Mouse (Mus musculus) layer of hippocampus, postnatal 14 days (tissue): ENCODE measurements at regions not wholly inside any gene's neighbourhood (a gene's known extent, or its start where the extent isn't known, plus 50 kb on each side); places are given as distances from the start of the nearest gene placed in this dataset.

ENCODE experiments used
- DNase-seq, 2 experiments: peaks; one replicate each; pipeline ENCODE4 v3.0.0; 2021 to 2022; ENCODE audit warnings: low spot score in 2 of 2, mixed read lengths in 1 of 2

GRCm38 (mm10) chr14:71231223-71231815 is 631.7 kb upstream of the Fam160b2 start:
- DNase-seq, result no peak

DNA sequence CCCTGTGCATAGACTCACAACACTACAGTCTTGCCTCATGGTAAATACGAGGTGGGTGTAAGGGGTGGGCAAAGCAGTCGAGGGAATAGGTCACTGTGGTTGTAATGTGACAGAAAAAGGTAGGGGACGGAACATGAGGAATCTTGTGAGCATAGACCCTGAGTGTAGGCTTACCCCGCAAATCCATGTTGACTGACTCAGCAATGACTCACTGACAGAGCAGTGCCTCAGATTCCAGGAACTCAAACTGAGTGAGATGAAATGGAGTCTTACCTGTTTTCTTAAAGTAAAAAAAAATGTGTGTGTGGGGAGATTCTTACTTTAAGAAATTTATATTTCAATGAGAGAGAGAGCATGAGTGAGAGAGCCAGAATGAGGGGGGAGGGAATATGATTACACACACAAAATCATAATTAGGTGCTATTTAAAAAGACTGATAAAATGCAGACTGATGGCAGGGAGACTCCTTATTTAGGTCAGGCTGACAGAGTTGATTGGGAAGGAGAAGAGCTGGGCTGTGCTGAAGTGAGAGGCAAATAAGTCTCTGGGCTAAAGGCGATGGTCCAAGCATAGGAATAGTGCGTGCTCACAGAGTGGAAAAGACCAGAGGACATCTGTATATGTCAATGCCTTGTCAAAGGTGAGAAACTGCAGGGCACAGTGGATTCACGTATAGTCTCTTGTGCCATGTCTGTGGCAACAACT is 631.0 kb upstream of the Fam160b2 start:
- no peak for DNase-seq

DNA sequence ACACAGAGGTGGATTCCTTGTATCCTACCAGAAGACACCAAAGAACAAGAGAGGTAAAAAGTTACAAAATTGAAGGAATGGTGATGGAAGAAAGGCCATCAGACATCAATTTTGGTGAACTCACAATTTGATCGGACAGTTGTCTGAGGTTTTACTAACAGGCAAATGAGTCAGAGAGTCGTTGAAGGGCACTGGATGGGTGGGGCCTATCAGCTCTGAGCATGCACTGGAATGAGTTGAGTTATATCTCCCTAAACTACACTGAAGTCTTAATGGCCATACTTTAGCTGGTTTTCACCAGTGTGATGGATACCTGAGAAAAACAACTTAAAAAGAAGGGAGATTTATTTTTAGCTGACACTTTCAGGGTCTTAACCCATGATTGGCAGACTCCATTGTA is 630.3 kb upstream of the Fam160b2 start:
- DNase-seq, result no peak

DNA sequence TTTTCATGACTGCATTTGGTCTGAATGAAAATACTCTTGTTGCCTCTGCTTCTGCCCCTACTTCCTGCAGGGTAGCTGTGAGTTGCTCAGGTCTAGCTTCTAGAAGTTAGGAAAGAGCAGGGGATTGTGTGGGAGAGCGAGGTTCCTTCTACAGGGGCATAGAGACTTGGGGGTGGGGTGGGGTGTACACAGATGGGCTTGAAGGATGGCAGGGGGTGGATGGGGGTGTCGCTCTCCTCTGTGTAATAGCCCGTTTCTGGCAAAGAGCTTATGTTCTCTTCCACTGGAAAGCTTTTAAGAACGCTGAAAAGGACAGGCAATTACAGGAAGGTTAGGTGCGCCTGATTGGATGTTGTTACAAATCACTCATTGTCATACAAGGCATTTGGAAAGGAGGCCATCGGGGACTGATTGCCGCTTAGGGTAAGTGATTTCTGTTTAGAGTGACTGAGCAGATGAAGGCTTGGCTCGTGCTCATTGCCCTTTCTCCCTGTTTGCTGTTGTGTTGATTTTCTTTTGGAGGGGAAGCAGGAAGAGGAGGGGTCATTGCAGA is 629.3 kb upstream of the Fam160b2 start:
- DNase-seq, result no peak

DNA sequence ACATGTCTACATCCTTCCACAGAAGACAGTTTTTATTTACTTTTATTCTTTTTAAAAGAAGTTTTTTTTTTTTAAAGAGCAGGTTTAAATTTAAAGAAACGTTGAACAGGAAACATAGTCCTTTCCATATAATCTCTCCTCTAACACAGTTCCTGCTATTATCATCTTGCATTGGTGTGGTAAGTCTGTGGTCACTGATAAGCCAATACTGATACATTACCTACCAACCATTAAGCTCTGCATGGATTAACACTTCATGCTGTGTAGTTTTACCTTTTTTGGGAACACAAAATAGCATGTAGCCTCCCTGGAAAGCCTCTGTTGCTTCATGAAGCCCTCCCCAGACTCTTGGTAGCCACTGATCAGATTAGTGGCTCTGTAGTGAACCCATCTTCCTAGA is 617.4 kb upstream of the Fam160b2 start:
- no peak for DNase-seq

DNA sequence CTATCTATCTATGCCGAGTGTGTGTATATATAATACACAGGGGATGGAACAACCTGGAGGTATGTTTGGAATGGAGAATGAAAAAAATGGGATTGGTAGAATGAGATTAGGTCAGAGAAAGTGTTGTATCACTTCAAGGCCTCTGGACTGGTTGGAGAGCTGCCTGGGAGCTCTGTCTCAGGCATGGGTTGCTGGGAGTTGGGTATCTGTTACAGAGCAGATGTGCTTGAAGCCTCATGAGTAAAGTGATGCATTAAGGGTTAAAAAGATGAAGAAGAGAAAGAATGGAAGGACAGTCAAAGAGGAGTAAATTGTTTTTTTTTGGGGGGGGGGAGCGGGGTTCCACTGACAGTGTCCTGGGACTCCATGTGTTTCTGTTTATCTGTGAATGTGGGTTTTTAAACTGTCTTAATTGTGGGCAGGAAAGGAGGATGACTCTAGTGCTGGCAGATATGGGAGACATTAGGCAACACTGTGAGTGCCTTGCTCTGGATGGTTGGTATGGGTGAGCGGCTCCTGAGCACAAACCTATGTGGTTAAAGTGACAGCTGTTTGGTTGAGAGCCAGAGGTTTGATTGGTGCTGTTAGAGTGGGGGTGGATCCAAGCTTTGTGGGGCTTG is 611.8 kb upstream of the Fam160b2 start:
- DNase-seq, result no peak

GRCm38 (mm10) chr14:71203459-71203858 is 603.8 kb upstream of the Fam160b2 start:
- no peak for DNase-seq

GRCm38 (mm10) chr14:71200917-71201316 is 601.3 kb upstream of the Fam160b2 start:
- no peak for DNase-seq

- no peak for DNase-seq
Observed at GRCm38 (mm10) chr14:71199178-71199879, 599.7 kb upstream of the Fam160b2 start.

DNA sequence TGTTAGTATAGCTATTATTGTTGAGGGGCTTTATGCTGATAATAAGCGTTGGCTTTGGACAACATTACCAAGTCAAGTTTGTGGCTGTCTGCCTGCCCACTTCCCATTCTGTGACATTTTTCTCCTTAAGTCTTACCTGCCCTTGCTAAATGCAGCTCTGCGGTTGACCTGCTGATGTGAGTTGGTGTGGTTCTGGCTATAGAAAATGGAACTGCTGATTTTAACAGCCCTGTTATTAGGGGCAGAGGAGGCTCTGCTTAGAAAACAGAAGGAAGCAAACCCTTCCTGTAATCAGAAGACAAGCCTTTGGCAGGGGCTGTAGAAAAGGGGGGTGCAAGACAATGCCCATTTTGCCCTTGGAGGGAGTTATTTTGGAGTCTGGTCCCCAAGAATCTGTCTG is 594.6 kb upstream of the Fam160b2 start:
- no peak for DNase-seq

DNA sequence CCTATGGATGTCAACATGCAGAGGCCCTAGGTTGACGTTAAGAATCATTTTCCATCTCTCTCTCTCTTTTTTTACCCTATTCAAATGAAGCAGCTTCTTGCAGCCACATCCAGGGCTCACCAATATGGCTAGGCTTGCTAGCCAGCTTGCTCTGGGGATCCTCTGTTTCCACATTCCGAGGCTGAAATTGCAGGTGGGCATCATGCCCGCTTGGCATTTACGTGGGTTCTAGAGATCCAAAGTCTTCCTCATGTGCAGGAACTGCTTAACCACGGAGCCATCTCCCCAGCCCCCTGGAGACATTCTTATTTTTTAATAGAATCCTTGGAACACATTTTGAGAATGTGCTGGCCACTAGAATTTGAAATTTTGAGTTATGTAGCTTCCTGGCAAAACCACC is 592.9 kb upstream of the Fam160b2 start:
- peak in 1 of 2 experiments; percentile 22 for DNase-seq

- DNase-seq, result no peak
Observed at GRCm38 (mm10) chr14:71189360-71189759, 589.7 kb upstream of the Fam160b2 start.

GRCm38 (mm10) chr14:71177341-71177740 is 577.7 kb upstream of the Fam160b2 start:
- peak; percentile 41 to 86 for DNase-seq

DNA sequence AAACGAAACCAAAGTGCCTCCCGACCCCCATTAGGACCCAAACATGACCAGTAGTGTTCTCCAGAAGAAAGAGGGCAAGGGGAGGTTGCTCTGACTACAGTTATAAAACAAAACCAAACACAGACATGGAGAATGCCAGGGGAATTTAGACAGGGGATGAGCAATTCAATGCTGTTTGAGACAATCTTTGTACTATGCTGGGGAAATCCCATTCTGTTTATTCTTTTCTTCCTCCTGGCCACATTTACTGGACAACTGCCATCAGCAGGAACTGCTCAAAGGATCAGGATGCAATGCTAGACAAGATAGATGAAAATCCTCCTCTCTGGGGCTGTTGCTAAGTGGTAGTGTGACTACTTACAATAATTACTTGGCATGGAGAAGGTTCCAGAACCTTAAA is 574.5 kb upstream of the Fam160b2 start:
- no peak for DNase-seq

DNA sequence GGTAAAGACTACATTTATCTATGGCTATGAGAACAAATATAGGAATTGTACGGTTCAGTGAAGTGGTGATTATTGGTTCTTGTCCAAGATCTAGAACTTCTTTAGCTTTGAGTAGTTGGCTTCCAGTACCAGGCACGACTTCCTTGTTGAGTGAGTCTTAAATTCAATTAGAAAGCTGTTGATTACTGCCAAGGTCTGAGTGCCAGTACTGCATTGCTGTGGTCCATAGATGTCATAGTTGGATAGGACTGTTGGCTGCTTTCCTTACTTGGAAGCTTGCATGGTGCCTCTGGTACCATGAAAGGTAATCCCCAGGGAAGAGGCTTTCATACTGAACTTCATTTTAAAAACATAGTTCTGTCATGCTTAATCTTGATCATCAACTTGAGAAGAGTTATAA is 559.9 kb upstream of the Fam160b2 start:
- no peak for DNase-seq

GRCm38 (mm10) chr14:71142465-71142864 is 542.8 kb upstream of the Fam160b2 start:
- no peak for DNase-seq

DNA sequence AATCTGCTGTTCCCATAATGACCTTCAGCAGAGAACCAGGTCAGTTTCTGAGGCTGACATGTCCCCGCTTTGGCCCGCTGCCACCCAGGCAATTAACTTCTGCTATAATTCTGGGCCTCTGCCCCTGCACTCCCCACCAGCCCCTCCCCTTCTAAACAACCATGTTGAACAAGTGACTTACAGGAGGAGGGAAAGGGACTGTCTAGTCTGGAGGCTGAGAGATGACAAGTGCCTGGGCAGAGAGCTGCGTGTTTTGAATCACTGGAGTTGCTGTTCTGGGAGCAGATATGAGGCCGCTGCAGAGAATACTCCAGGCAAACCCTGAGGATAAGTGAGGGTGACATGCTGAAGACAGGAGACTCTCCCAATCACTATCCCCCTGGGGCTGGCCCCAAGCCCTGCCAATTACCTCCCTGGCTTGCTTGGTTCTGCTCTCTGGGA is 530.2 kb upstream of the Fam160b2 start:
- DNase-seq, result no peak

DNA sequence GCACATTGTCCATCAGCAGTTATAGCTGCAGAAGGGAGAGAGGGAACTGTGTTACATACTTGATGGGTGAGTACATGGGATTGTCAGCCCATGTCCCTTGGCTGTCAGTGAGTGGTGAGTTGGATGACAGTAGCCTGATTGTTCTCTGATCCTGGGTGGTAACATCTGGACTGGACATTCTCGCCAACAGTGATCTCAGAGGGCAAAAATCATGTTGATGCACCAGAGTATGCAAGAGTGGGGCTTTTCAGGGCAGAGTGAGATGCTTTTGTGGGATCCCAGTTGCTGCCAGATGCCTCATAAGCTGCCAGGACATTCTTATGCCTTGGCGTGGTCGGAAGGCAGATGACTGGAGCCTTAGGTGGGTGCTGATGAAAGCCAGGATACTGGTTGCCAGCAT is 528.9 kb upstream of the Fam160b2 start:
- no peak for DNase-seq

DNA sequence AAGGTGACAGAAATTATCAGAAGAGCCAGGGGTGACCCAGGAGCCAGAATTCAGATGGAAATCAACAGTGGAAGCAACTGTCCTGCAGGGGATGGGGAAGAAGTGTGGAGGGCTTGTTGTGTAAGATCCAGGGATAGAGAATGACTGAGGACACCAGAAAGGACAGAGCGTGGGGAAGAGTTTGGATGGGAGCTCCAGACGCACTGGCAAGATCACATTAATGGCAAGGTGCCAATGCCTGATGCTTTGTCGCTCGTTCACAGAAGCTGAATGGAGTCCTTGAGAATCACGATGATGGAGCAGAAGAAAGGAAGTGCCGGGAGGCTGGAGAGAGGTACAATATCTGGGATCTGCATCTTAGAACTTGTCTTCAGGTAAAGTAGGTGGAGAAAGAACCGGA is 519.0 kb upstream of the Fam160b2 start:
- DNase-seq, result peak in 1 of 2 experiments; percentile 5

DNA sequence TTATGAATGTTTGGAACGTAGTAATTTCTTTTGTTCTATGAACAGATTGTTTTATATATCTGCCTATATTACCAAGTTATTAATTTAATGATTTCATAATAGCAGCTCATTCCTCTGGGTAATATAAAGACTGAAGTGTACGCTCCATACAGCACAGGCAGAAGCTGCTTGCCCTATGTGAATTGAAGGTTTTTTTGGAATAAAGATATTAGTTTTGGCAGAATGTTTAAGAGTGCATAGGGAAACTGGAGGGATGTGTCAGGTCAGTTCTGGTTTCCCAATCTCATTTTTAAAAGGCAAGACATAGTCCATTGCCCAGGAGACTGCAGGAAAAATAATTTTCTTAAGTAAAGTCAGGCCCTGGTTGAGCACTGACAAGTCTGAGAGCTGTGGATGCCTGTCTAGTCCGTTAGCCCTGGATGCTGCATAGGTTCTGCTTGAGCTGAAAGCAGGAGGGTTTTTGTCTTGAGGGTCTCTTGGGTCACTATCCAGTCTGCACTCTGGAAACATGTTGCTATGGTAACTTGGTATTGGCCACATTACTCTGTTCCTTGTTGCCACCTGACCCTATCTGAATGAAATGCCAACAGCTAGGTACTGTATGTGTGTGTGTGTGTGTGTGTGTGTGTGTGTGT is 516.3 kb upstream of the Fam160b2 start:
- DNase-seq, result no peak

DNA sequence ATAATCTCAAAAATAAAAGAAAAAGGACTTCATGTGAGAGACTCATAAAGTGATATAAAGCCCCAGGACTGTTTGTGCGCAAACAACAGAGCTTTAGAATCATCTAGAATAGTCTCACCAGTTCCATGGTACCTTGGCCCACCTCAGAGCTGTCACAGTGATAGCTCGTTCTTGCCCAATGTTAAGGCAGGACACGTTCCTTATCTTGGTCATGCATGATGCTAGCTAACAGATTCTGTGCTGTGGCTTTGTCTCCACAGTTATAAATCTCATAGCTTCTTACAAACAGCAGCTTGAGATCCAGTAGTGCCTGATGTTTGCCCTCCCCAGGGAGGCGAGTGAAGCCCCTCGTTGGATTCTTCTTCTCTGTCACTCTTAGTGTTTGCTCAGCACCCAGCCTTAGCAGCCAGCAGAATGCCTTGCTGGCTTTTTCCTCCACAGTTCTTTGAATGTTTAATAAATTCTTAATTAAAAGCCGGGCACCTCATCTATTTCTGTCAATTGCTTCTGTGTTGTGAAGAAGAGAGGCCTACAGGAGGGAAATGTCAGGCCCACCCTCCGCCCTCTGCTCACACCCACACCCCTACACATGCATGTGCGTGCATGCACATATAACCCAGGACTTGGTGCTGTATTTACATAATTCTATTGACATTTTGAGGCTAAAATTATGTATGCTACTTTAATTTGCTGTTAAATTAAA is 515.6 kb upstream of the Fam160b2 start:
- no peak for DNase-seq
